In the genomic region with DNA sequence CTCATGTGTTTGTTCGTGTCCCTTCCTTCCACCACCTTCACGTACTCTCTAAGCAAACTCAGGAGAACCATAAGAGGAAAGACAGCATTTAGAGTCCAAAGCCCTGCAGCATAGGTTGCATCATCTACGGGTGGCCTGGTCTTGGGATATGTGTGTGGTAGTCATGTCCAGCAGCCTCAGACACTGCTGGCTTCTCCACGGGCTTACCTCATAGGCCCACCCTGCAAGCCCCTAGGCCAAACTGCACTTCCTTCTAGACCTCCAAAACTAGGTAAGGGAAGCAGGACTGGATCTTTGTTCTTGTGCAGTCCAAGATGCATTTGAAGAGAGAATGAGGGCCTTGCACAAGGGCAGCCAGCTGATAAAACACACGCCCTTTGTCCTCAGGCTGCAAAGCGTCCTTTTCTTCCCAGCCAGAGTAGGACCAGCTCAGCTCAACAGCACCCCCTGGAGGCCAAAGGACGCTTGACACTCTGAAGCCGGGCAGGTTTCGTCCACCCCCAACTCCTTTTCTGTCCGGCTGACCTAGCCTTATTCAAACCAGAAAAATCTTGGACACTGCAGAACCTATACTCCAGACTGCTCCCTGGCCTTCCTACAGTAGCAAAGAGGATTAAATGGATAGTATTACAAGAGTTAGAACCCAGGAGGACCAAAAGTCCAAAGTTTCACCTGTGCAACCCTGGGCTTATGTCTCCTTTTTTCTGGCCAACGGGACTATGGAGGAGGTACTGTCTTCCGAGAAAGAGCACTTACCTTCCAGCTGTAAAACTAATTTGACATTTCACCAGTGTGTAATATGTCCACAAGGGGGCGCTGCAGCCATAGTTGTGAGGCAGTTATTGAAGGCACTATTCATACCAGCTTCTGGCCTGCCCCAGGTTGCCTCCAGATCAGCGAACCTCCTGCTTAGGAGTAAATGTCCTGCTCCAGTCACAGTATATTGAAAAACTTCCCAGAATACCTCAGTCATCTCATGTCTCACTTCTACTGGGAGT, we compare ENCODE assay signal across 9 mouse cellular contexts. TPM values are rescaled to one million over a fixed set of nuclear protein-coding genes. Genes with fewer than 3 reads are reported as not detected.
A peak's percentile ranks its signal among the peaks of the same experiment; 100 is the strongest.
DNase-seq lines count a peak whose midpoint lies in the region; ATAC-seq and TF ChIP-seq lines count a peak whose summit lies in the region.
"Had no signal": no experiment of that assay in that cellular context is flagged by ENCODE, and none has a peak within 500 bp of the region (broad histone marks: within the 10 kb centered on the region; RNA-seq: fewer than 3 reads in every experiment).

No protein-coding gene starts in this region.

- H3K9ac ChIP-seq in hindbrain, embryonic 16.5 days (ENCODE audit: low read depth, low read length), result no peak overlapping the region
- H3K9ac ChIP-seq: limb, embryonic 15.5 days had no signal

- WGBS in hindbrain, embryonic 16.5 days, result 30% methylated on average over 14 of the region's 14 CpGs

- no peak overlapping the region for H3K27ac ChIP-seq in hindbrain, embryonic 16.5 days (ENCODE audit: low read depth, low read length)
- H3K27ac ChIP-seq: limb, embryonic 15.5 days had no signal

- no peaks in the 10 kb centered on the region for H3K27me3 ChIP-seq in Patski
- H3K27me3 ChIP-seq in hindbrain, embryonic 16.5 days (replicated peaks; ENCODE audit: control insufficient read depth, insufficient read depth, low read length), result no peaks in the 10 kb centered on the region
- H3K27me3 ChIP-seq: limb, embryonic 15.5 days had no signal

- no peak for DNase-seq in Patski (ENCODE audit: low read depth, low spot score)
- peak; percentile 4 for DNase-seq in cerebellum, adult 11-12 months
- peak; percentile 39 to 60 for DNase-seq in frontal cortex, postnatal 14 days (ENCODE audit: low spot score in 2 of 2)
- DNase-seq in layer of hippocampus, postnatal 36 days, result peak; percentile 58 to 64
- DNase-seq in lung, postnatal 4 days, result peak; percentile 74 to 84
- DNase-seq in right cerebral cortex, postnatal 25 days, result peak; percentile 47

- H3K4me2 ChIP-seq in hindbrain, embryonic 16.5 days (ENCODE audit: low read length), result no peak overlapping the region
- H3K4me2 ChIP-seq: limb, embryonic 15.5 days had no signal

- peak; percentile 81 for TF ChIP-seq CTCF in Patski (IDR thresholded peaks at IDR 0.05)

- peak; percentile 71 for ATAC-seq in Patski
- peak; percentile 64; the same call in 1 of the 2 replicates for ATAC-seq in hindbrain, embryonic 16.5 days
- ATAC-seq in activated CD4-positive, CD25-positive, alpha-beta regulatory T cell, adult 4 months, result no peak

- in situ Hi-C loops in Patski (cut with MboI; ENCODE audit: low pct_unique_long_range_greater_than_20kb), result loop anchor here (10.0 kb wide), 1 partner anchor 594 kb away; no protein-coding TSS in a partner anchor

- H3K4me1 ChIP-seq in hindbrain, embryonic 16.5 days (ENCODE audit: control insufficient read depth, insufficient read depth, low read depth, low read length), result no peaks in the 10 kb centered on the region

- H3K9me3 ChIP-seq in hindbrain, embryonic 16.5 days (ENCODE audit: control insufficient read depth, low read length), result no peaks in the 10 kb centered on the region
- H3K9me3 ChIP-seq: limb, embryonic 15.5 days had no signal

- no peak overlapping the region for H3K4me3 ChIP-seq in hindbrain, embryonic 16.5 days (ENCODE audit: low read length)
- H3K4me3 ChIP-seq: limb, embryonic 15.5 days had no signal

- POLR2A ChIA-PET in Patski (lab: Charles Lee), result interaction anchor here (0.7 to 1.4 kb wide), 2 partner anchors 112 to 129 kb away, joined by 3 to 10 read pairs; no protein-coding TSS in a partner anchor

- CTCF ChIA-PET in Patski (lab: Charles Lee), result interaction anchor here (0.5 to 3.2 kb wide), 17 partner anchors 9 to 705 kb away, joined by 3 to 20 read pairs (median 5); partner anchors contain the start of genes Krt33b and Krt35

- no peaks in the 10 kb centered on the region for H3K36me3 ChIP-seq in hindbrain, embryonic 16.5 days (ENCODE audit: control insufficient read depth, insufficient read depth, low read length)
- H3K36me3 ChIP-seq: limb, embryonic 15.5 days had no signal

RNA-seq across cellular contexts. Expression of gene Krt19, which starts 20.6 kb away (rescaled TPM):
- polyA plus RNA-seq in Patski (2021), result not detected
- 2.3 and 3.0 TPM in 2 replicates for polyA plus RNA-seq in hindbrain, embryonic 16.5 days (2015; fragmentation: Nextera tagmentation; extraction: Ambion mirVana)
- total RNA-seq in layer of hippocampus, postnatal 36 days (2021), result under 1 TPM; 0.23 to 0.52 TPM
- polyA plus RNA-seq in activated CD4-positive, CD25-positive, alpha-beta regulatory T cell, adult 4 months (2017; shearing (Covaris generic)), result not detected

RNA-seq across cellular contexts. Expression of gene Krt9, which starts 24.0 kb away (rescaled TPM):
- not detected for polyA plus RNA-seq in Patski (2021)
- polyA plus RNA-seq in hindbrain, embryonic 16.5 days (2015; fragmentation: Nextera tagmentation; extraction: Ambion mirVana), result 0.08 TPM in 1 of 2 replicates, not detected in the other
- total RNA-seq in layer of hippocampus, postnatal 36 days (2021), result 1 to 10 TPM; 2.5 to 2.7 TPM
- not detected for polyA plus RNA-seq in activated CD4-positive, CD25-positive, alpha-beta regulatory T cell, adult 4 months (2017; shearing (Covaris generic))

RNA-seq across cellular contexts. Expression of gene Krt15, which starts 33.3 kb away (rescaled TPM):
- 0.74 TPM for polyA plus RNA-seq in Patski (2021)
- 0.69 and 1.0 TPM in 2 replicates for polyA plus RNA-seq in hindbrain, embryonic 16.5 days (2015; fragmentation: Nextera tagmentation; extraction: Ambion mirVana)
- under 1 TPM; 0.23 to 0.40 TPM for total RNA-seq in layer of hippocampus, postnatal 36 days (2021)
- polyA plus RNA-seq in activated CD4-positive, CD25-positive, alpha-beta regulatory T cell, adult 4 months (2017; shearing (Covaris generic)), result not detected

RNA-seq across cellular contexts. Expression of gene Krt14, which starts 38.3 kb away (rescaled TPM):
- polyA plus RNA-seq in Patski (2021), result not detected
- polyA plus RNA-seq in hindbrain, embryonic 16.5 days (2015; fragmentation: Nextera tagmentation; extraction: Ambion mirVana), result 0.55 TPM in 1 of 2 replicates, not detected in the other
- total RNA-seq in layer of hippocampus, postnatal 36 days (2021), result not detected
- not detected for polyA plus RNA-seq in activated CD4-positive, CD25-positive, alpha-beta regulatory T cell, adult 4 months (2017; shearing (Covaris generic))

RNA-seq across cellular contexts. Expression of gene Krt13, which starts 47.7 kb away (rescaled TPM):
- polyA plus RNA-seq in Patski (2021), result not detected
- polyA plus RNA-seq in hindbrain, embryonic 16.5 days (2015; fragmentation: Nextera tagmentation; extraction: Ambion mirVana), result 0.09 and 0.26 TPM in 2 replicates
- total RNA-seq in layer of hippocampus, postnatal 36 days (2021), result not detected
- polyA plus RNA-seq in activated CD4-positive, CD25-positive, alpha-beta regulatory T cell, adult 4 months (2017; shearing (Covaris generic)), result not detected
